Mouse (Mus musculus): ENCODE data around the gene Gm17416. TPM values are rescaled to one million over a fixed set of nuclear protein-coding genes. Genes with fewer than 3 reads are reported as not detected.

Gm17416 gene
- not detected in 2 replicates for polyA plus RNA-seq (2015; fragmentation: Nextera tagmentation; extraction: Ambion mirVana)

GRCm38 (mm10) chr2:152569038-152569437 lies at the start of gene Gm17416:
Gm17416 (plus strand) TSS chr2:152569338.

GRCm38 (mm10) chr2:152539944-152540710 lies 29.0 kb upstream of the Gm17416 start, which contains the start of gene Defb29:
Defb29 (minus strand) TSS chr2:152540098.

GRCm38 (mm10) chr2:152572114-152572794 lies 3.1 kb downstream of the Gm17416 start, which contains the start of gene Defb21:
Defb21 (plus strand) TSS chr2:152572744.

GRCm38 (mm10) chr2:152580107-152580506 lies 11.0 kb downstream of the Gm17416 start, which contains the start of gene Defb19:
Defb19 (minus strand) TSS chr2:152580312.

GRCm38 (mm10) chr2:152599299-152599698 lies 30.2 kb downstream of the Gm17416 start, which contains the start of gene Defb45:
Defb45 (minus strand) TSS chr2:152599399.

GRCm38 (mm10) chr2:152604057-152604456 lies 34.9 kb downstream of the Gm17416 start, which contains the start of gene Defb36:
Defb36 (plus strand) TSS chr2:152604327.

Other genes with a start within 250 kb of the Gm17416 start
- gene Rbck1, start 236.7 kb upstream of the Gm17416 start, polyA plus RNA-seq (2015; fragmentation: Nextera tagmentation; extraction: Ambion mirVana): 68.0 and 87.5 TPM in 2 replicates
- 2.4 and 2.8 TPM in 2 replicates for gene Trib3, start 225.3 kb upstream of the Gm17416 start, polyA plus RNA-seq (2015; fragmentation: Nextera tagmentation; extraction: Ambion mirVana)
- 97.7 and 99.5 TPM in 2 replicates for gene Nrsn2, start 192.7 kb upstream of the Gm17416 start, polyA plus RNA-seq (2015; fragmentation: Nextera tagmentation; extraction: Ambion mirVana)
- gene Sox12, start 171.3 kb upstream of the Gm17416 start, polyA plus RNA-seq (2015; fragmentation: Nextera tagmentation; extraction: Ambion mirVana): 9.8 and 10.3 TPM in 2 replicates
- gene Zcchc3, start 154.3 kb upstream of the Gm17416 start, polyA plus RNA-seq (2015; fragmentation: Nextera tagmentation; extraction: Ambion mirVana): 15.7 and 16.3 TPM in 2 replicates
- 3.1 and 3.2 TPM in 2 replicates for gene 6820408C15Rik, start 153.8 kb upstream of the Gm17416 start, polyA plus RNA-seq (2015; fragmentation: Nextera tagmentation; extraction: Ambion mirVana)
- gene Defb23, start 104.7 kb upstream of the Gm17416 start, polyA plus RNA-seq (2015; fragmentation: Nextera tagmentation; extraction: Ambion mirVana): not detected in 2 replicates
- gene Defb20, start 92.3 kb upstream of the Gm17416 start, polyA plus RNA-seq (2015; fragmentation: Nextera tagmentation; extraction: Ambion mirVana): not detected in 2 replicates
- gene Defb22, start 79.2 kb upstream of the Gm17416 start, polyA plus RNA-seq (2015; fragmentation: Nextera tagmentation; extraction: Ambion mirVana): not detected in 2 replicates
- gene Defb26, start 57.6 kb upstream of the Gm17416 start, polyA plus RNA-seq (2015; fragmentation: Nextera tagmentation; extraction: Ambion mirVana): not detected in 2 replicates
- not detected in 2 replicates for gene Defb28, start 51.1 kb upstream of the Gm17416 start, polyA plus RNA-seq (2015; fragmentation: Nextera tagmentation; extraction: Ambion mirVana)
- not detected in 2 replicates for gene Defb29, start 29.2 kb upstream of the Gm17416 start, polyA plus RNA-seq (2015; fragmentation: Nextera tagmentation; extraction: Ambion mirVana)
- not detected in 2 replicates for gene Defb21, start 3.4 kb downstream of the Gm17416 start, polyA plus RNA-seq (2015; fragmentation: Nextera tagmentation; extraction: Ambion mirVana)
- not detected in 2 replicates for gene Defb19, start 11.0 kb downstream of the Gm17416 start, polyA plus RNA-seq (2015; fragmentation: Nextera tagmentation; extraction: Ambion mirVana)
- gene Defb45, start 30.1 kb downstream of the Gm17416 start, polyA plus RNA-seq (2015; fragmentation: Nextera tagmentation; extraction: Ambion mirVana): not detected in 2 replicates
- not detected in 2 replicates for gene Defb36, start 35.0 kb downstream of the Gm17416 start, polyA plus RNA-seq (2015; fragmentation: Nextera tagmentation; extraction: Ambion mirVana)
- not detected in 2 replicates for gene Defb25, start 53.7 kb downstream of the Gm17416 start, polyA plus RNA-seq (2015; fragmentation: Nextera tagmentation; extraction: Ambion mirVana)
- 0.92 and 0.96 TPM in 2 replicates for gene Rem1, start 57.6 kb downstream of the Gm17416 start, polyA plus RNA-seq (2015; fragmentation: Nextera tagmentation; extraction: Ambion mirVana)
- 139 and 149 TPM in 2 replicates for gene H13, start 100.1 kb downstream of the Gm17416 start, polyA plus RNA-seq (2015; fragmentation: Nextera tagmentation; extraction: Ambion mirVana)
- 33.4 and 40.2 TPM in 2 replicates for gene Mcts2, start 117.7 kb downstream of the Gm17416 start, polyA plus RNA-seq (2015; fragmentation: Nextera tagmentation; extraction: Ambion mirVana)
- 66.5 and 81.4 TPM in 2 replicates for gene Id1, start 166.9 kb downstream of the Gm17416 start, polyA plus RNA-seq (2015; fragmentation: Nextera tagmentation; extraction: Ambion mirVana)
- gene Cox4i2, start 184.8 kb downstream of the Gm17416 start, polyA plus RNA-seq (2015; fragmentation: Nextera tagmentation; extraction: Ambion mirVana): 4.0 and 4.9 TPM in 2 replicates